Mouse (Mus musculus) kidney, embryonic 14.5 days (tissue): ENCODE measurements around the gene Spata2. TPM values are rescaled to one million over a fixed set of nuclear protein-coding genes. Genes with fewer than 3 reads are reported as not detected.

Experiments
- ATAC-seq: fragments of 200-750 bp; cut with Nextera tagmentation; 2 replicates; pipeline ENCODE4 v1.8.0; 2017; ENCODE audit warnings: moderate number of reproducible peaks, mild to moderate bottlenecking, moderate TSS enrichment, moderate library complexity; ENCODE audit not compliant: low FRiP score, low TSS enrichment
- H3K27ac ChIP-seq: fragments of 300-500 bp; sonication (generic); 2 replicates; pipeline ENCODE4 v1.5.1; 2014; ENCODE audit warnings: low read depth, mild to moderate bottlenecking, low read length, moderate library complexity, mixed read lengths
- H3K27me3 ChIP-seq: fragments of 300-500 bp; sonication (generic); 2 replicates; pipeline ENCODE4 v1.6.1; 2014; ENCODE audit warnings: mild to moderate bottlenecking, low read length; ENCODE audit not compliant: control insufficient read depth, insufficient read depth
- H3K36me3 ChIP-seq: fragments of 300-500 bp; sonication (generic); 2 replicates; pipeline ENCODE4 v1.6.1; 2014; ENCODE audit warnings: low read length, mixed read lengths; ENCODE audit not compliant: control insufficient read depth, insufficient read depth
- H3K4me1 ChIP-seq: fragments of 300-500 bp; sonication (generic); 2 replicates; pipeline ENCODE4 v1.6.1; 2014; ENCODE audit warnings: low read length, mixed read lengths; ENCODE audit not compliant: control insufficient read depth, insufficient read depth
- H3K4me2 ChIP-seq: fragments of 300-500 bp; sonication (generic); replicated peaks from 2 replicates; pipeline ENCODE4 v1.6.1; 2014; ENCODE audit warnings: low read depth, mild to moderate bottlenecking, low read length
- H3K4me3 ChIP-seq: fragments of 300-500 bp; sonication (generic); 2 replicates; pipeline ENCODE4 v1.5.1; 2014; ENCODE audit warnings: mild to moderate bottlenecking, low read length
- H3K9ac ChIP-seq: fragments of 300-500 bp; sonication (generic); 2 replicates; pipeline ENCODE4 v1.6.1; 2014; ENCODE audit warnings: low read depth, mild to moderate bottlenecking, low read length, moderate library complexity
- H3K9me3 ChIP-seq: fragments of 300-500 bp; sonication (generic); 2 replicates; pipeline ENCODE4 v1.6.1; 2016; ENCODE audit warnings: low read length; ENCODE audit not compliant: control insufficient read depth
- WGBS: fragments of 180-500 bp; shearing (Covaris S2); extraction: QIAGEN DNeasy Blood & Tissue Kit; methylation state at CpG from one replicate; pipeline ENCODE4 v1.1.7; 2014; 5-methylcytosine and 5-hydroxymethylcytosine counted together
- polyA plus RNA-seq: library from polyadenylated mRNA; unstranded; fragments of >200 nt; fragmentation: Nextera tagmentation; extraction: Ambion mirVana; gene quantifications from 2 replicates; pipeline ENCODE4 v1.2.1, GENCODE M21; 2014

Spata2 gene
- polyA plus RNA-seq, 1 experiment from 2014 or later: 17.4 TPM

DNA sequence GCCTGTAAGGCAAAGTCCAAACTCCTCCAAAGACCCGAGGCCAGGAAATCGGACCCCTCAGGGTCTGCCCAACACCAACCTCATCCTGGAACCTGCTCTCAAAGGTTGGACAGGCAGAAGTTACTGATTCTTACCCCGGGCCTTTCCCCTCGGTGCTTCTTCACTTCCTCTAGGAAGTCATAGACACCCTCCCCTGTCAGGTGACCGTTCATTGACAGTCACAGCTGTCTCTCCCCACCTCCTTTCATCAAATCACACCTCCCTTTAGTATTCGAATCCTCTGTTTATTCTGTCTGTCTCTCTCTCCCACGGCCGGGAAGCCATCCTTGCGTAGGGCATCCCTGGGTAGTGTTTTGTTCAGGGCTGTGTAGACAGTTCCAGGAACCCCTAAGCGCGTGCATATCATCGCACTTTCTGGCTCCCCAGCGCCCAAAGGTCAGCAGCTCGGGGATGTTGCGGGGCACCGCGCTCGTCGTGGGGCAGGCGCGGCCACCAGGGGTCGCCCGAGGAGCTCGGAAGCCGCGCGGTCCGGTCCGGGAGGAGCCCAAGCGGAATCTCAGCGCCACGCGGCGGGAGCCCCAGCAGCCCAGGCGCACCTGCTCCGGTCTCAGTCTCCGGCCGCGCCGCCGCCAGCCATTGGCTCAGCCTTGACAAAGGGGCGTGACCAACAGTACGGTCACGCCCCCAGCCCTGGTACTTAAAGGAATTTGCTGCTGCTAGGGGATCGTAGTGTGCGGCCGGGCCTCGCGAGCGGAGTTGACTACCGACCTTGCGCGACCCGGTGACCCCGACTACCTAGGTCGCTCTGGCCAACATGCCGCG, 45.0 kb upstream of the Spata2 start, which contains the start of gene Snai1:
Snai1 (plus strand) TSS at position 720 of the 822 bp plus-strand sequence.
- under 1% methylated on average over 58 of the region's 58 CpGs for WGBS
- Histone ChIP-seq H3K27me3 (peaks cover 12% of the 10 kb centered on the region), H3K4me3 (peak within 1 kb of the TSS; percentile 65), H3K4me1 (peaks cover 29% of the 10 kb centered on the region), H3K4me2 (peak within 1 kb of the TSS; percentile 93), H3K9ac (peak within 1 kb of the TSS; percentile 69), H3K27ac (peak within 1 kb of the TSS; percentile 0; the same call in 1 of the 2 replicates), H3K9me3 (no peaks in the 10 kb centered on the region), H3K36me3 (peaks cover 21% of the 10 kb centered on the region)
- peak; percentile 97 for ATAC-seq

DNA sequence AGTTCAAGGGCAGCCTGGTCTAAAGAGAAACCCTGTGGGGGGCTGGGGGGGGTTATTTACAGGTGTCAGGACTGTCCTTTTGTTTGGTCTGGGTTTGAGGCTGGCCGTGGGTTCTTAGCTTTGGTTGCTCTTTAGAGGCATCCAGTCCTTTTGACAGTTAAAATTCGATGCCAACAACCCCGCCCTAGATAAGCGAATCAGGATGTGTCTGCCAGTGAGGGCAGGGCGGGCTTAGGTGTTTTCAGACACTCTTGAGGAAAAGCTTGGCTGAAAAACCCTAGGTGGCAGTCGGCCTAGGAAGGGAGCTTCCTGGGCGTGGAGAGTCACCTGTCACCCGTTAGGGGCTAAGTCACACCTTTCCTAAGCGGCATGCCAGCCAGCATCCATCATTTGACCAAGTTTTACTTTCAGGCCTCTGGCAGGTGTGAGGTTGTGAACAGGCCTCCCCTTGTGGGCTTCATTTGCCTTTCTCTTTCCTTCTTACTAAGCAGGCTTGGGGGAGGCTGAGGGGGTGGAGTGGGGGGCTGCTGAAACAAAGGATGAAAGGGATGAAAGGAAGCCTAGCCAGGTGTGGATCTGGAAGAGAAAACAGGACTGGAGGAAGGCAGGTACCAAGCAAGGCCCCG, 43.7 kb upstream of the Spata2 start:
- H3K9me3 ChIP-seq: no peaks in the 10 kb centered on the region
- no peak overlapping the region for H3K27ac ChIP-seq
- H3K9ac ChIP-seq: no peak overlapping the region
- H3K27me3 ChIP-seq: peaks cover 12% of the 10 kb centered on the region
- WGBS: 41% methylated on average over 10 of the region's 10 CpGs
- H3K36me3 ChIP-seq: peaks cover 13% of the 10 kb centered on the region; the same call in 1 of the 2 replicates
- no peak overlapping the region for H3K4me2 ChIP-seq
- ATAC-seq: no peak
- H3K4me1 ChIP-seq: peaks cover 17% of the 10 kb centered on the region
- H3K4me3 ChIP-seq: no peak overlapping the region

- Histone ChIP-seq H3K36me3 (peaks cover under 1% of the 10 kb centered on the region; the same call in 1 of the 2 replicates), H3K4me1 (no peaks in the 10 kb centered on the region), H3K4me3 (no peak overlapping the region), H3K9me3 (no peaks in the 10 kb centered on the region), H3K4me2 (no peak overlapping the region), H3K27me3 (peaks cover 12% of the 10 kb centered on the region), H3K9ac (no peak overlapping the region), H3K27ac (no peak overlapping the region)
- ATAC-seq: no peak
These were observed 41.2 kb upstream of the Spata2 start for GRCm38 (mm10) chr2:167533880-167534279.

GRCm38 (mm10) chr2:167532131-167532530, 39.4 kb upstream of the Spata2 start:
- no peak overlapping the region for H3K4me3 ChIP-seq
- no peaks in the 10 kb centered on the region for H3K36me3 ChIP-seq
- no peaks in the 10 kb centered on the region for H3K4me1 ChIP-seq
- no peak overlapping the region for H3K4me2 ChIP-seq
- no peak overlapping the region for H3K27ac ChIP-seq
- 21% methylated on average over 13 of the region's 13 CpGs for WGBS
- H3K9ac ChIP-seq: no peak overlapping the region
- peaks cover 10% of the 10 kb centered on the region for H3K27me3 ChIP-seq
- H3K9me3 ChIP-seq: no peaks in the 10 kb centered on the region
- no peak; the same call in 1 of the 2 replicates for ATAC-seq

DNA sequence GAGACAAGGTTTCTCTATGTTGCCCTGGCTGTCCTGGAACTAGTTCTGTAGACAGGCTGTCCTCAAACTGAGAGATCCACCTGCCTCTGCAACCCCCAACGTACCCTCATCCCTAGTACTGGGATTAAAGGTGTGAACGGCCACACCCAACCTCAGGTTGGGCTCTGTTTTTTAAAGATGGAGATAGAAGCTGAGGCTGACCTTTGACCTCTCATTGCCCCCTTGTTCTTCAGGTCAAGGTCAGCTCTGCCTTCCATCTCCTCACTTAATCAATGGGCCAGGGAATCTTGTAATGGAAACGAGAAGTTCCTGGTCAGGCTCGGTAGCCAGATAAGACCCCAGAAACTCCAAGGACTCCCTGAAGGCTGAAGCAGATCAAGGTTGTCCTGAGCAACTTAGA, 37.8 kb upstream of the Spata2 start:
- ATAC-seq: no peak

DNA sequence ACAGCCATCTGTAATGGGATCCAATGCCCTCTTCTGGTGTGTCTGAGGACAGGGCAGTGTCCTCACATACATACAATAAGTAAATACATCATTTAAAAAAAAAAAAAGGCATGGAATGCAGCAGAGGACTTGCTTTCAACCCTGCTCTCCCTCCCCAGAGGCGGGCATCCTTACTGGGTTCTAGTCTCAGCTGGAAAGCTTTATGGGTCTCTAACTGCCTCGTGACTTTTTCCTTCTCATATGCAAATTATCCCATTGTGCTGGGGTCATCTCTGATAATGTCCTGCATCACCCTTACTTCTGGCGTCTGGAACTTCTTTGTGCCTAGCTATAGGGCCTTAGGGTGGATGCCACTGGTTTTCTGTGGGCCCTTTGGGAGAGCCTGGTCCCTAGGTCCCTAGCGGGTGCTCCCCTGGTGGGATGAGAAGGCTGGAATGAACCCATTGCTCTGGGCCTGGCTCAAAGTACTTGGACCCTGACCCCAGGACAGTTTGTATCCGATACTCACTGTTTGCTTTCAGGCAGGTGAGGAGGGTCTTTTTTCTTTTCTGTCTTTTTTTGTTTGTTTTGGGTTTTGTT, 37.3 kb upstream of the Spata2 start:
- H3K9me3 ChIP-seq: no peaks in the 10 kb centered on the region
- H3K4me3 ChIP-seq: no peak overlapping the region
- H3K4me2 ChIP-seq: no peak overlapping the region
- H3K27me3 ChIP-seq: no peaks in the 10 kb centered on the region; the same call in 1 of the 2 replicates
- H3K27ac ChIP-seq: no peak overlapping the region
- no peak overlapping the region for H3K9ac ChIP-seq
- H3K4me1 ChIP-seq: no peaks in the 10 kb centered on the region
- no peaks in the 10 kb centered on the region for H3K36me3 ChIP-seq
- WGBS: 51% methylated on average over 5 of the region's 5 CpGs
- no peak for ATAC-seq

More for the DNA sequence above, 37.8 kb upstream of the Spata2 start:
- H3K27ac ChIP-seq: no peak overlapping the region
- H3K27me3 ChIP-seq: no peaks in the 10 kb centered on the region; the same call in 1 of the 2 replicates
- H3K36me3 ChIP-seq: no peaks in the 10 kb centered on the region
- H3K9ac ChIP-seq: no peak overlapping the region
- WGBS: 66% methylated on average over 4 of the region's 4 CpGs
- H3K9me3 ChIP-seq: no peaks in the 10 kb centered on the region
- H3K4me1 ChIP-seq: no peaks in the 10 kb centered on the region
- no peak overlapping the region for H3K4me3 ChIP-seq
- H3K4me2 ChIP-seq: no peak overlapping the region

GRCm38 (mm10) chr2:167528278-167528677, 35.6 kb upstream of the Spata2 start:
- Histone ChIP-seq H3K27me3 (no peaks in the 10 kb centered on the region; the same call in 1 of the 2 replicates), H3K36me3 (no peaks in the 10 kb centered on the region), H3K4me2 (no peak overlapping the region), H3K4me3 (no peak overlapping the region), H3K9me3 (no peaks in the 10 kb centered on the region), H3K4me1 (no peaks in the 10 kb centered on the region), H3K9ac (no peak overlapping the region), H3K27ac (no peak overlapping the region)
- WGBS: 17% methylated on average over 5 of the region's 5 CpGs
- ATAC-seq: peak; percentile 66; the same call in 1 of the 2 replicates

DNA sequence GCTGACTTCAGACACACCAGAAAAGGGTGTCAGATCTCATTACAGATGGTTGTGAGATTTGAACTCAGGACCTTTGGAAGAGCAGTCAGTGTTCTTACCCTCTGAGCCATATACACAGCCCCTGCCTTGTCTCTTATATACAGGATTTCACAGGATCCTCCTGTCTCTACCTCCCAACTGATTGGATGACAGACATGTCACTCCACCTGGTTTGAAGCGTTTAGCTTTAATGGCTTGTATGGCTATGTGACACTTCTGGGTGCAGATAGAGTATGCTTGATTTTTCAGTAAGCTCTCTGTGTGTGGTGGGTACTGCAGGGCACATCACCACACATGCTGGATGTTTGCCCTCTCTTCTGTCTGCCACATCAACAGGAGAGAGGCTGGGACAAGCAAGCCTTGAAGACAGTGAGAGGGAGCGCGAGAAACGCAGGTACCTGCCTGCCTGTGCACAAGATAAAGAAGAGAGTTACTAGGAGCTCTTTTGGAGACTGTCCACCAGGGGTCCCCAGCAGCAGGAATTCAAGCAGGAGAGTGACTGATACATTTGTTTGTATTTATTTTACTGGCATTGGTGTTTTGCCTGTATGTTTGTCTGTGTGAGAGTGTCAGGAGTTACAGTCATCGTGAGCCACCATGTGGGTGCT, 27.0 kb upstream of the Spata2 start:
- 88% methylated on average over 5 of the region's 5 CpGs for whole genome bisulfite sequencing
- peaks cover 38% of the 10 kb centered on the region for H3K36me3 ChIP-seq
- no peak for ATAC-seq

More for the DNA sequence above, 27.0 kb upstream of the Spata2 start:
- Histone ChIP-seq H3K9me3 (no peaks in the 10 kb centered on the region), H3K27me3 (no peaks in the 10 kb centered on the region), H3K4me1 (no peaks in the 10 kb centered on the region), H3K27ac (no peak overlapping the region), H3K4me2 (no peak overlapping the region), H3K4me3 (no peak overlapping the region), H3K9ac (no peak overlapping the region)
